16 mouse cellular contexts compared by ENCODE assay signal in genomic region chr11:9145113-9145512, GRCm38 (mm10). TPM values are rescaled to one million over a fixed set of nuclear protein-coding genes. Genes with fewer than 3 reads are reported as not detected.
"Had no signal": no experiment of that assay in that cellular context is flagged by ENCODE, and none has a peak within 500 bp of the region (broad histone marks: within the 10 kb centered on the region; RNA-seq: fewer than 3 reads in every experiment).

No protein-coding gene starts in this region.

- ATAC-seq: hindbrain, embryonic 16.5 days; inflammation-experienced regulatory T-cells, adult 6 months; intestine, embryonic 15.5 days; intestine, postnatal 0 days had no signal

- DNase-seq: gastrocnemius, postnatal 14 days; gastrocnemius, postnatal 36 days; heart, adult 18-20 months; heart, postnatal 10 days; heart, postnatal 4 days; kidney, adult 18-20 months; kidney, adult 9 months; kidney, postnatal 14 days; kidney, postnatal 36 days; liver had no signal

RNA-seq across cellular contexts. Expression of gene Abca13, which starts 46.6 kb away (rescaled TPM):
- total RNA-seq: gastrocnemius, adult 8-10 months; gastrocnemius, postnatal 14 days; gastrocnemius, postnatal 36 days; heart, postnatal 10 days; heart, postnatal 25 days had no signal
